Mouse (Mus musculus) pancreas, adult 10 weeks (tissue): ENCODE data around the gene Vmn1r85. TPM values are rescaled to one million over a fixed set of nuclear protein-coding genes. Genes with fewer than 3 reads are reported as not detected.

Experiments used
- polyA plus RNA-seq: library from polyadenylated mRNA; stranded (reverse); fragments of 350-450 nt; fragmentation: Illumina TruSeq; extraction: RNeasy Lipid Tissue Mini Kit (QIAGEN cat#74804); gene quantifications from one replicate; pipeline ENCODE4 v1.2.3, GENCODE M21; 2015; ENCODE audit warnings: low read depth, low replicate concordance; ENCODE audit not compliant: insufficient read depth

Vmn1r85 gene
- not detected for polyA plus RNA-seq

GRCm38 (mm10) chr7:13095073-13095472 lies at the start of gene Vmn1r85:
Gene Vmn1r85, minus strand, starts transcription at chr7:13095173.

DNA sequence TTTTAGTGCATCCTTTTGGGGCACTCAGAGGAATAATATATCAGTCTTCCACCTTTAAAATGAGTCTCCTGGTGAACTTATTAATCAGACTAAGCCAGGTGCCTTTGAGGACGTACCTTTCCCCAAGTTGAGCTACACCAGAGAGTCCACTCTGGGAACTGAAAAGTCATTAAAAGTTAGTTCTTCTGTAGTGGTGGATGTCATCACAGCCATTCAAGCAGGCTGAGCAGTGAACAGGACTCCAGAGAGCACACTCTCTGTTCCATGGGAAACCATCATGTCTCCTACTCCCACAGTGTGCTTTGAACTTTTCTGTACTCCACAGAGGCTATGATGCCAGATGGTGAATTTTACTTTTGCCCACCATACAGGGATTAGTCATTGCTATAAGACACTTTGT lies 45.1 kb upstream of the Vmn1r85 start, which contains the start of gene Vmn1r87:
Gene Vmn1r87 (minus strand): TSS at position 101 of the 400 bp plus-strand sequence.

DNA sequence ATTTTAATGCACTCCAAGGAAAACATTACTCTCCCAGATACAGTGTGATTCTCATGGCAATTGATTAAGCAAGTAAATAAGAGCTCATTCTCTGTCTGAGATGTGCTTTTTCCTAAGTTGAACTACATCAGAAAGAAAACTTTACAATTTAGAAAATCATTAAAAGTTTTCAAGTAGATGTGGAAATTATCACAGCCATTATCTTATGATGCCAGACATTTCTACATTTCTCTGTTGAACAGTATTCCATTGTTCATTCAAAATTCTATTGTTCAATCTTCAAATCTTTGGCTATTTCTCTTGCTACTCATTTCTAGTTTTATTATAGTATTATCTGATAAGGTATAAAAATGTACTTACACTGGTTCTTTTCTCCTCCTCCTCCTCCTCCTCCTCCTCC lies 24.8 kb upstream of the Vmn1r85 start, which contains the start of gene Vmn1r86:
Gene Vmn1r86 (minus strand): TSS at position 101 of the 400 bp plus-strand sequence.

DNA sequence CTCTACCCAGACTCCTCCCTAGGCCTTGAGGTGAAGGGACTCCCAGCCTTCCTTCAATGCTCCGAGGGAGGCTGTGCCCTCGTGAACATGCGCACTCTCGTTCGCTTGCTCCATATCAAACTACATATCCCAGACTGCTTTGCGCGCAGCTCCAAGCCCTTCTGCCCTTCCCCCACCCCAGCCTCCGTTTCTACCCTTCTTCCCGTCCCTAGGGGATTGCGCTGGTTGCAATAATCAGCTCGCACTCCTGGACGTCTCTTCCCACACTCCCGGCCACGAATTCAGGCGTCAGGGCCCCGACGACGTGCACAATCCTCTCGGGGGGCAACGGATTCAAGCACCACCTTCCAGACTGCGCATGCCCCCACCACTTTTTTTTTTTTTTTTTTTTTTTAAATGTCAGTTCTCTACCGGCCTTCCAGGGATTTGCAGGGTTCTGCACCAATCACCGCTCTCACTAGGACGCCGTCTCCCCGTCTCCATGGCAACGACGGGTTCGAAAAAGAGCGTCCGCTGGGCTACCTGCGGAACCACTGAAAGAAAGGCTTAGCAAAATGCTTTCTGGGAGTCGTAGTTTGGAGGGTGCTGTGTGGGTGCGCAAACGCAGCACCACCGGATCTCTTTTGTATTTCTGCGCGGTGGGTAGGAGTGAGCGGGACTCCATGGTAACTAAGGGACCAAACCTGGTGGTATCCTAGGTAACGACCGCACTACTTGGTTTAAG lies 40.5 kb downstream of the Vmn1r85 start, which contains the start of gene Mzf1:
Gene Mzf1 (minus strand): TSS at position 478 of the 724 bp plus-strand sequence.

DNA sequence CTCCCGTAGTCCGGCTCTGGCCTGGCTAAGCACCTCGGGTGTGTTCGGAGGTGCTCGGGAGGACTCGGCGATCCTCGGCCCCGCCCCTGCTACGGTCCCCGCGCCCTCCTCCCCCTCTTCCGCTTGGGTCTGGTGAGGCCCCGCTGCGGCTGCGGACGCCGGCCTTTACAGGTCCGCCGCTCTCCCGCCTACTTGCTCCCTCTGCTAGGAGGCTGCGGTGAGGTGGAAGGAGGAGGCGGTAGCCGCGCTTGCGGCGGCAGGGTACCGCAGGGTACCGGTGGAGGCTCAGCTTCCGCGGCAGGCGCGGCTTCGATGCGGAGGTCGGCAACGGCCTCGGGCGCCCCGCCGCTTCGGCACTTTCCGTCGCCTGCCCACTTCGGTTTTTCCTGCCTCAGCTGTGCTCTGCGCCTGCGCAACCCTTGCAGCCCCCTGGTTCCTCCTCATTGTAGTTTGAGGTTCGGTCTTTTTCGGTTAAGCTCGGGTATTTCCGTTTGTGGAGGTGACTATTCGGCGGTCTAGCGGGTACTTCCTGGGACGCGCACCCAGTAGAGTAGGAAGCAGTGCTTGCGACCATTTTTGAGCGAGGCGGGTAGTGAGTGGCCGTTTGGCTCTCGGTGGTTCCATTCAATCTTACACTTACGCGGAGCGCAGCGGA lies 56.9 kb downstream of the Vmn1r85 start, which contains the start of gene Ube2m:
Gene Ube2m (minus strand): TSS at position 375 of the 655 bp plus-strand sequence.

DNA sequence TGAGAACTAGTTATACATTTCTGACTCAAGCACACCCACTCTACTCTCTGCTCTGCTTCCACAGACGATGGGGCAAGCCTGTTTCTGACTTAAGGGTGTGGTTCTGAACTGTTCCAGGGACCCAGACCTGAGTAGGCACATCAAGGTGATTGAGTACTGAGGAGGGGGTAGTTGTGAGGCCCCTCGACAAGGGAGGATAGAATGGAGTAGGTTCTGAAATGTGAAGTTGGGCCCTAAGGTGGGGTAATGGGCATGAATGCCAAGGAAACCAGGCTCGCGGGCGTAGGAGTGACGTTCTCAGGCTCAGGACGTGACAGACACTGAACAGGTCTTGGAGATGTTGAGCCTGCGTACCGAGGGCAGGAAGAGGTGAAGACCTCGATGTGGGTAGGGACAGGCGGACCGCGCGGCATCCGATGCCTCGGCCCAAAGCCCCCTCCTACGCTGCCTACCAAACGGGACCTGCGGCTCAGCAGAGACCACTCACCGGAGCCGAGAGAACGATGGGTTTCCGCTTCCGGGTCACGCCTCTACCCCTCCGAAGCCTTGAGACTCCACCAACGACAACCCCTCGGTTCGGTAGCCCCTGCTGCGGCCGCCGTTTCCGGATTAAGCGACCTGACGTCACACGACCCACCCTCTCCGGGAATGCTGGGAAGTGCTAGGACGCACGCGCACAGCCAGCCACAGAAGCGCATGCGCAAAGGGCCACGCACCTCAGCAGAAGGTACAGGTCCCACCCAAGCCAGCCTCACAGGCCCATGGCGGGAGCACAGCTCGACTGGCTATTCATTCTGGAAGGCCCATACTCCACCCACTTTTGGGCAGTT lies 60.6 kb downstream of the Vmn1r85 start, which contains the start of gene Chmp2a:
Gene Chmp2a (minus strand): TSS at position 660 of the 830 bp plus-strand sequence.

Other genes with a start within 250 kb of the Vmn1r85 start
- 0.76 TPM for gene Zfp128, start 214.0 kb downstream of the Vmn1r85 start, polyA plus RNA-seq
- gene Zscan22, start 197.4 kb downstream of the Vmn1r85 start, polyA plus RNA-seq = 2.7 TPM
- 479 TPM for gene Rps5, start 172.9 kb downstream of the Vmn1r85 start, polyA plus RNA-seq
- 0.24 TPM for gene Rnf225, start 167.8 kb downstream of the Vmn1r85 start, polyA plus RNA-seq
- gene Zfp324, start 129.3 kb downstream of the Vmn1r85 start, polyA plus RNA-seq = 1.9 TPM
- 3.7 TPM for gene Zfp446, start 117.3 kb downstream of the Vmn1r85 start, polyA plus RNA-seq
- not detected for gene Slc27a5, start 97.0 kb downstream of the Vmn1r85 start, polyA plus RNA-seq
- 77.9 TPM for gene Trim28, start 96.1 kb downstream of the Vmn1r85 start, polyA plus RNA-seq
- 2.9 TPM for gene Zbtb45, start 85.1 kb downstream of the Vmn1r85 start, polyA plus RNA-seq
- 58.7 TPM for gene Chmp2a, start 60.4 kb downstream of the Vmn1r85 start, polyA plus RNA-seq
- 35.3 TPM for gene Ube2m, start 56.9 kb downstream of the Vmn1r85 start, polyA plus RNA-seq
- gene Mzf1, start 40.4 kb downstream of the Vmn1r85 start, polyA plus RNA-seq = 0.46 TPM
- not detected for gene Vmn1r86, start 24.7 kb upstream of the Vmn1r85 start, polyA plus RNA-seq
- gene Vmn1r87, start 45.0 kb upstream of the Vmn1r85 start, polyA plus RNA-seq = not detected
- not detected for gene Vmn1r88, start 64.4 kb upstream of the Vmn1r85 start, polyA plus RNA-seq
- gene Vmn1r89, start 117.8 kb upstream of the Vmn1r85 start, polyA plus RNA-seq = not detected
- gene Lig1, start 182.1 kb upstream of the Vmn1r85 start, polyA plus RNA-seq = 3.2 TPM
- 6.4 TPM for gene Zswim9, start 183.5 kb upstream of the Vmn1r85 start, polyA plus RNA-seq
- gene Pla2g4c, start 229.5 kb upstream of the Vmn1r85 start, polyA plus RNA-seq = 0.37 TPM